Mouse (Mus musculus) stomach, postnatal 0 days (tissue): Measurements from ENCODE around the gene Sspn.

ENCODE experiments used
- CTCF ChIP-seq: IDR thresholded peaks from 2 replicates; pipeline ENCODE4 v1.5.1; 2016; ENCODE audit warnings: antibody characterized with exemption, low read depth, mild to moderate bottlenecking, moderate library complexity
- EP300 ChIP-seq: optimal IDR thresholded peaks from 2 replicates; pipeline ENCODE3; 2016; ENCODE audit warnings: antibody characterized with exemption

GRCm38 (mm10) chr6:145910469-145911426 lies 20.7 kb upstream of the Sspn start:
- TF ChIP-seq CTCF = no peak
- no peak for TF ChIP-seq EP300
